Mouse (Mus musculus) R1 (cell line): Measurements from ENCODE around the gene Gm17660.

Source experiments
- DNase-seq: peaks from one replicate; pipeline ENCODE4 v3.0.0-alpha.2; 2018; ENCODE audit warnings: low read depth, low spot score

Gene Gm17660

DNA sequence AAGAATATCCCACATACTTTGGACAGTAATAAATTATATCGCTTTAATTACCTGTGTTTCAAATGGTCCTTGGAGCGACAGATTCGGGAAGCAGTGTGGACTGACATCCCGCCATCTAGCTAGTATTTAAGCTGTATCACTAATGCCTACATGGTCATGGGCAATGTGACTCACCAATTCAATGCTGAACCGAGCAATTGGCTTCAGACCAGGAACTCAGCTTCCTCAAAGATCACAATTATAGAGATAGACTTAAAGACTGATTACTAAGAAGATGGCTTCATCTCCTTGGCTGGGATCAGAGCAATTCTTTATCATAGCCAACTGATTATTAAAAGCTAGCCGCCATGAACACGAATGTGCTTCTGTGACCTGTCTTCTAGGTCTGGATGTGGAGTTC, at the start of gene Gm17660:
Gm17660 (minus strand) TSS at position 101 of the 400 bp plus-strand sequence.
- no peak for DNase-seq

DNA sequence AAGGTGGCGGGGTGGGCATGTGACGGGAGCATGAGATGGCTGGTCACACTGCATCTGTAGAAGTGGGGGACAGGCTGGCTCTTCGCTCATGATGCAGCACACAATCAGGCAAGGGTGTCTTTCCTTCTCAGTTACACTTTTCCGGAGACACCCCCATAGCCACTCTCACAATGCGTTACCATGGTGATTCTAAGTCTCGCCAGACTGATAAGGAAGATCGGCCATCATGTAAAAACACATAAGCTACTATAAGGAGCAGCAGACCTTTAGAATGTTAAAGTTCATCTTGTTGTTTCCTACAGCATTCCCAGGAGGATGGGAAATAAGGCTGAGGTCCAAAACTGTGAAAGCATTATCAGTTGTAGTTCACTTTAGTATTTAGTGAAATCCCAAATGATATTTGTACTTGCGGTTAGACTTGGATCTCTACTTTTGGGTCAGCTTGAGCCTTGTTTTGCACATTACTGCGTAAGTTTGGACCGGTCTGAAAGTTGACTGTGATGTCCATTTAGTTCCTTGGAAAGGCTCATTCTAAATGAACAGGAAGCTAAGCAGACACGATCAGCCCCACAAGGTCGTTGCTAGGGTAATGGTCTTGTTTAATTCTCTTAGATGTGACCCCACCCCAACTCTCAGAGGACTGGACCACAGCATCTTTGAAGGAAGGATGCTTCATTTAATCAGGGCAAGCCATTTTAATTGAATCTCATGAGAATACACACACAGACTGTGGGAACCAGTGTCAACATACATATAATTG, 49.3 kb upstream of the Gm17660 start:
- peak; percentile 16 for DNase-seq

DNA sequence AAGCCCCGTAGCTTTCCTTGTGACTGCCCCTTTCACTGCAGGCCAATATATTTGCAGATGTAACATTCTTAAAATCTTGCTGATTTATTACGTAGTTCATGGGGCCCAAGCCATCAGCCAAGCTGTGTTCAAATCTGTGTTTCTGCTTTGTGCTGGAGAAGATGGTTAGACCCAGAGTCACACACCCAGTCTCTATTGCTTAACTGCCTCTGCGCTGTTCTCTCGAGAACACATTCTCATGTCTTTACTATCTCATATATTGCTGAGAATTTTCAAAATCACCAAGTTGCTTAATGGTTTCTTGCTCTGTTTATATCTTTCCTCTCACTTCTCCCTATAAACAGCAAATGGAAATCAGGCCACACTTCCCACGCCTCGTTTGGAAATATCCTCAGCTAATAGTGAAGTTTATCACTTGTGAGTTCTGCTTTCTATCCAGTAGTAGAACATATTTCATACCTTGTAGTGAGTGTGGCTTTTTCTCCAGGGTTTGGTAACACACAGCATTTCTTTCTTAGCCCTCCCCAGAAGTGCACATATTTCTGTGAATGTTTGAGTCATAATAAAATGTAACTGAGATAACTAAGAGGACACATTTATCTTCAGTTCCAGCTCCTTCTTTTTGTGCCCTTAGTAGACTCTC, 46.7 kb upstream of the Gm17660 start:
- no peak for DNase-seq

DNA sequence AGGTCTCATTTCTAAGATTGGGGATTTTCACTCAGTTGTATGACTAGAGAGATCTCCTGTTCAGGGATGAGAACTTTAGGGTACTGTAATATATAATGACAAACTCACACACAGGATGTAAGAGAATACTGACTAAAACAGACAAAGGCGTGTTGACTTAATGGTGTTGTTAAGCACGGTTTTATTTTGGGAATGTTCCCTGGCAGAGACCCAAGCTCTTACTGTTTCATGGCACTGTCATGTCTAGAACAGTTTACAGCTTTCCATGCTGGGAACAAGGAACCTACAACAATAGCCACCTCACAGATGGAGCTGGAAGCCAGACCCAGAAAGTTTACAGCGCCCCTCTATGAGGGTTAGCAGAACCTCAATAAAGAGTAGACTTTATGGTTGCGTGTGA, 38.5 kb upstream of the Gm17660 start:
- no peak for DNase-seq

DNA sequence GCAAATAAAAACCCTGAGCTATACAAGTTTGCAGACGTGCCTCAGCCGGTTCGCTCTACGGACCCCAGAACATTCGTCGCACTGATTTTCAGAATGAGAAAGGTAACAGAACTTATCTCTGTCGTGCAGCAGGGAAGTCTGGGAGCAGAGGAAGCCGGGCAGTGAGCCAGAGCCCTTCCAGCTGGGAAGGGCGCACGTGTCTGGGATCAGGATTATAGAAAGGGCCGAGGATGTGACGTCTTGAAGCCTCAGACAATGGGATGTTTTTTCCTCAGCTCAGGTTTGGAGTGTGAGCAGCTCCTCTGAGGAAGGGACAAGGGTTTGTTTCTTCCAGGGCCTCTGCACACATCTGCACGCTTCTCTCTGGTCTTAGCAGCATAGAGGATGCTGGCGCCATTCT, 37.7 kb upstream of the Gm17660 start:
- DNase-seq = peak; percentile 50

DNA sequence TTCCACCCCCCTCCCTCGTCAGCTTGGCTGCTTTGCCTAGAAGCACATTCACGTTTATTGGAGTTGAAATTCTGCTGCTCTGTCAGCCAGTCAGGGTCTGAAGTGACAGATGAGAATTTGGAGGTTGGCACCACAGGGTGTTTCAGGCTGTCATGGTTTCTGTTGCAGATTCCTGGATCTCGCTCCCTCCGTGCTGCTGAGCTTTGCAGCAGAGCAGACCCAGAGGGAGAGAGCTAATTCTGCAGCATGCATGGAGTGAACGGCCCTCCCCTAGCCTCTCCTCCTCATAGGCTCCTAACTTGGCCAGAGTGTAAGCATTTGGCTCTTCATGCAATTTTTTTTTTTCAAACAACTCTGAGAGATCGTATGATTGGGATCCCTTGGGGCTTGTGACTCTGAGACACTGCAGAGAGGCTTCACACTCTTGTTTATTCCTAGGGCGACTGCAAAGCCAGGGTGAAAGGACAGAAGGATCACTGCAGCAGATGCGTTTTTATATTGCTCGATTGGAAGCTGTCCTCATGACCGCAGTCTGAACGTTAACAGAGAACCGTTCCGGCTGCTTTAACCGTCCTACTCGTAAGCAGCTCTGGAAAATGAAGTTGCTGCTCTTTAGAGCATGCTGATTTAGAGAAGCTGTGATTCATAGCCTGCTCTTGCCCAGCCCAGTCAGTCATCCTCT, 36.2 kb upstream of the Gm17660 start, which contains the start of gene Sparcl1:
Sparcl1 (minus strand) TSS at position 243 of the 682 bp plus-strand sequence.
- no peak for DNase-seq

DNA sequence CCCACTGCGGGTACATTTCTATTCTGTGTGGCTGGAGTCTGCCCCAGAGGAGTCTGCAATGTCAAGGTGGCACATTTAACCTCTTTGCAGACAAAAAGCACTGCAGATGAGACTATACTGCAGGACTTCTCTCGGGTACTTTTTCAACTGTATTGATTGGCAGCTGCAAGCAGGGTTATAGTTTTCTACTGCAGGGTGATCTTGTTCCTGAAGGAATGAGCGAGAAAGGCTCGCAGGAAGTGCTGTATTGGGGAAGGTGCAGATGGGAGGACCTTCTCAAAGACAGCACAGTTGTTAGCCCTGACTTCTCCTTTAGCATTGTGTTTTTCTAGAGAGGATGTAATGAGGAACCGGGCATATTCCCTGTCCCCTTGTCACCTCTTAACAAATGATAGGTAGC, 35.1 kb upstream of the Gm17660 start:
- no peak for DNase-seq

DNA sequence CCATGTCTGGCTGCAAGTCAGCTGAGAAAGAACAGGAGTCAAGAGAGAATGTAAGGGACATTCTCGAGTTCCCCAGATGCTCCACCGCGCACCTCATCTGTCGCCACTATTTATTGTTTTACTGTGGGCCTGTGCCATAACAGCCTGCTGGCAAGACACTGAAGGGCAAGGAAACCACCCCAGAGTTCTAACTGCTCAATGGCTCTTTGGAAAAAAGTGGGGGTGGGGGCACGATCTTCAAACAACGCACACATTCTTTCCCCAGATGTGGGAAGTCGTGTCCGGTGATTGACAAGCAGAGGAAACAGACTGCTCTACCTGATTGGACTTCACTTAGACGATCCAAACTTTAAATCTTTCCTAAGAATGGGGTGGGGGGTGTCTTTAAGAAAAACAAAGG, 34.6 kb upstream of the Gm17660 start:
- DNase-seq = peak; percentile 68

DNA sequence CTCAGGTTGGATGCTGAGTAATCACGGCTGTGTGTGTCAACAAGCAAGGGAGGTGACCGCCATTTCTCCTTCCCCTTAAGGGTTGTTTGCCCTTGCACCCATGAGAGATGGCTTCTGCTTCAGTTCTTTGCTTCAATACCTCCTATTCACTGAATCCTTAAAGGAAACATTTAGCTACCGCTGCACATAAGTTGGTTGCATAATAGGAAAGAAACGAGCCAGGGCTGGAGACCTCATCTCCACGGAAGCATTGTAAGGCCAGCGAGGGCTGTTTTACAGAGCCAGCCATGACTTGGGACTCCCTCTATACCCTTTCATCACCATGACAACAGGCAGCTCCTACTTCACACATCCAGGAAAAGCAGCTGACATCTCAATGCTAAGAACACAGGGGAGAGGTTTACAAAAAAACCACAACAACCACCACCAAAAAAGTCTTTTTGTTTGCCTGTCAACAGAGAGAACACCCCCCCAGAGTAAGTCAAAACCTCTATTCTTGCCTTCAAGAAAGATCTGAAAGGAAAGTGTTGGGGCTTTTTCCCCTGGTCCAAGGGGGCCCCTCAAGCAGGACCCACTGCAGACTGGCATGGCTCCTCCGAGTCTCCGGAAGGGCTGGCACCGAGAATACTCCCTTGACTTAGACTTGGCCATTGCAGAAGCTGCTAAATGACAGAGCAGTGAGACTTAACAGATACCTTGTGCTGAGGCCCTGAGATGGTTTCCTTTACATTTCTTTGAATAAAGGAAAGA, 32.9 kb upstream of the Gm17660 start:
- peak; percentile 87 for DNase-seq

DNA sequence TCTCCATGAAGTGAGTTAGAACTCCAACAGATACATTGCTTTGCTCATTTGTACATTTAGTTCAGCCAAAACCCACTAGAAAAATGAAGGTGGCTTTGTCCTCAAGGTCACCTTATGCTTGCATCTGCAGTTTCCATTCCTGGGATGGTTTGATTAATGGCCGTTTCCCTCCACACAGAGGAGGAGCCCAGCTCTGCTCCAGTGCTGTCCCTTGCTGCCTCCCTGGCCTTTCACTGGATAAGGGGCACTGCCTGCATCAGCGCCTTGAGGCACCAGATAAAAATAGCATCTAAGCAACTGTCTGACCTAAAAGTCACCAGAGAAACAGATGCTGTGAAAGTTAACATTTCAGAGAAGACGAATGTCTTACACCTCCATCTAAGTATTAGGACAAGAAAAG, 32.1 kb upstream of the Gm17660 start:
- DNase-seq = peak; percentile 73

DNA sequence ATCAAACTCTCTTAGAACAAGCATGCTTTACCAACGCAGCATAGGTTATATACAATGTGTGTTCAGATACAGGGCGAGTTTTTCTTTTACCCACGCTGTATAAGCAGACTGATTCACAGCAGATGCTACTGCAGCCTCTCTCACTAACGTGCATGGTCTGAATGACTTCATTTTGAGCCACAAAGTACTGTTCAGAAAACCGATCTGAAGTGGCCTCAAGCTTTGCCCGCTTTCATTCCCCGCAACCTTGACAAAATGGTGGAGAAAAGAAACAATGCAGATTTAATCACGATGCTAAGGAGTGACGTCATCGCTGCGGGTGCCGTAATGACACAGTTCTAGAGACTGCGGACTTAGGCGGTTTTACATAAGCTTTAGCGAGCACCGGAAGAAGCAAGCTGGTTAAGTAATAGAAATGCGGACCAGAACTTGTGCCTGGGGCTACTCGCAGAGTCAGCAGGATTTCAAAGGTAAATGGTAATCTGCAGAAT, 31.5 kb upstream of the Gm17660 start:
- DNase-seq = peak; percentile 98

DNA sequence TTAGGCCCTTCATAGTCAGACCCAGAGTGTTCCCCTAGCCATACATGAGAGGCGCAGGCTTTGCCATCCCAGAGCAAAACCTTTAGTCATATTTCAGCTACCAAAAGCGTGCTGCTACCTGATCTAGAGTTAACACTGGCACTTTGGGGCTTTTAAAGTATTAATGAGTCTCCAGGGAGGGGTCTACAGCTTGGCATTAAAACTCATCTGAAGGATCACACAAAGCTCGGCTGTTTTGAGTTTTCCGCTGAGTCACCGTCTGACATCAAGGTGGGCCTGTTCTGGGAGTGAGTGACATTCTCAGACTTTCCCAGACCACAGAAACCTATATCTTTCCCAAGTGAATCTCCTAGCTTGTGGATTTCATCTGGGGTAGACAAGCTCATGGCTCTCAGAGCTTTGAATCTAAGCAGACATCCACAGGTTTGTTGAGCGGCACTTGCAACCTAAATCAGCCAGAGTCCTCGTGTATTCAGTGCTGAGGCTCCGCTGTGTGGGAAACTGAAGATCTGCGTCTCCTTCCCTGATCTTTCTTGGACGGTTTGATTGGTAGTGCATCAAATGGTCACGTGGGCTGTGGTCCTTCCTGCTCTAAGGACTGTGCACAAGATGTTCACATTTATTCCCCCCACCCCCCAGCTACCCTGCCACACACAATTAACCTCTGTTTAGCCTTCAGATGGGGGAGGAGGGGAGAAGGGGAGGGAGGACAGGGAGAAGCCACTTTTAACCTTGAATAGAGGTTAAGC, 30.9 kb upstream of the Gm17660 start:
- DNase-seq = peak; percentile 87

DNA sequence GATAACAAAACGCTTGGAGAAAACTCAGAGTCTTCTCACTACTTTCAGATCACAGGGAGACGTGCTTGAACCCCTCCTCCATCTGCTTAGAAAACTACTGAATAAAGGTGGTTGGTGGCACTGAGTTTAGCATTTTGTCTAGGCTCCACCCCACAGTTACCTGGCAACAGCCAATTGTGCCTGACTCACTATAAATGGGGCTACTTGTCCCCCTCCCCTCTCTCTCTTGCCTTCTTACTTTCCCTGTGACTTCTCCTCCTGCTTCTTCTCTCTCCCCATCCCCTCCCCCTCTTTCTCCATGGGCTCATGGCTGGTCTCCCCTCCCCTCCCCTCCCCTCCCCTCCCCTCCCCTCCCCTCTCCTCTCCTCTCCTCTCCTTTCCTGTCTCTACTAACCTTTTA, 26.7 kb upstream of the Gm17660 start:
- DNase-seq = peak; percentile 86

DNA sequence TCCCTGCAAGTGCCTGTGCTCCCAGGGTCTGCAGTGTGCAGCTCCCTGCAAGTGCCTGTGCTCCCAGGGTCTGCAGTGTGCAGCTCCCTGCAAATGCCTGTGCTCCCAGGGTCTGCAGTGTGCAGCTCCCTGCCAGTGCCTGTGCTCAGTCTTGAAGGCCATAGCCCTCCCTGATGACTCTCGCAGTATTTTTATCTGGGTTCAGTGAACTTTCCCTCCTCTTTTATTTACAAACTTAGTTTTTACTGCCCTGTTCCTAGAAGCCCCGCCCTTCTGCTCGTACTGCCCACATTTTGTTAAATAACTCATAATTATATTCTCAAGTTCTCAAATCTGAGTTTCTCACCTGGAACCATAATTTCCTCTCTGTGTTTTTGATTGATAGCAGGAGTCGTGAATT, 25.8 kb upstream of the Gm17660 start:
- DNase-seq = no peak

DNA sequence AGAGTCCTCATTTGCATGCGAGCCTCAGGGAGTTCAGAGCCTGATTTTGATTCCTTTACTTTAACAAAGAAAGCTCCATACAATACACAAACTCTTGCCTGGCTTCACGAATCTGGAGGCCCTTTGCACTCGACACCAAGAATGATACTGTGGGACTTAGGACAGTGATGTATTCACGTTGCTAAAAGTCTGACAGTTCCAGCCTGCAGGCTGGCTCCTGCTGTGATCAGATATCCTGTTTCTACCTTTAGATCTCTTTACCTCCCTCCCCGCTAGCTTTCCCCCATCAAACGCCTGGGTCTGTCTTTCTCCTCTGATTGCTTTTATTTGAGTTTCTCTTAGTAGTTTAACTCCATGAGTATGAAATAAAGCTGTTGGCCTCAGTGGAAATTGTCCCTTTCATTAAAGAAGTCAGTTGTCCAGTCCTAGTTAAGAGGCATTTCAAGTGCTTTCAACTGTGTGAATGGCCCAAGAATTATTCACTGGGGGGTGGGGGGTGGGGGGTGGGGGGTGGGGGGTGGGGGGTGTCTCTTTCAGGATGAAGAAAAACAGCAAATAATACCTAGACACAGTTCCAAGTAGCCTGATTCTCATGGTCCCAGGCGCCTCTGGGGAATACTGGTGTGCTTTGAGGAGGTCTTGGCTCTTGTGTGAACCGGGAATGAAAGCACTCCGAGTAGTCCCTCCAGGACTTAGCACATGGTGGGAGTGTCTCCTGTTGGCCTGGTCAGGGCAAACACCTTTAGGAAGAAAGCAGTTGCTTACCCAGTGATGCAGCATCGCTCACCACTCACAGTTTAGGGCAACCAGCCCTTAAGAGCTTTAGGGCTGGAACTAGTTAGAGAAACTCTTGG, 24.5 kb upstream of the Gm17660 start:
- no peak for DNase-seq

DNA sequence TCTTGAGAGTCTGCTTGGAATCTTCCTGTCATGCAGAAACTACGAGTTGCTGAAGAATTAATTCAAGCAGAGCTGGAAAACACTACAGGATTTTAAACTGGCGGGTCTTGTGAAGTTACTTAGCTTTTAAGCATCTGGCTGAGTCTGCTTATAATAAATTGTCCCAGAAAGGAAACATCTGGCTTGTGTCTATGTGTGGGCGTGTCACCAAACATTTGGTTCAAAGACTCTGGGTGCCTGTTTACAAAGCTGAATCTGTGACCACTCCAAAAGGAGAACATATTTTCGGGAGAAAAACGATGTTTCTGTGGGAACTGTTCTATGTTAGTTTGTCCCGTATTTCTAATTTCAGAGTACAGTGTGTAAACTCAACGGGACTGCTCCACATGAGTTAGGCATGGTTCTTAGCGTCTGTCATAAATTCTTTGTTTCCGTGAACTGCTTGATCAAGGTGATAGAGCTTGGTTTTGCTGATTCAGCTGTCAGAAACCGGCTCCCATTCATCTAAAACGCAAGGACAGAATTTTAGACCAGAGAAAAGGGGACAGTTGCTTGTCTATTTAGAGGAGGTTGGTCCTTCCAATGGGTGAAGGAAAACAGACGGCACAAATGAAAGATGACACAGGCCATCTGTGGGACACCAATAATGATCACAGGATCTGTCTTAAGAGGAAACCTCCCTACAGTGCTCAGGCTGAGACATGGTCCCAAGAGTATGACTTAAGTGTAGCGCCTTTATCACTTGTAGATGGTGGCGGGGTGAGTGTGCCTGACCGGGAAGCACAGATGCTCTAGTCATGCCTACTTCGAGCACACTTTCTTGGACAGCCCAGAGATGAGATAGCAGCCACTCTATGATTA, 18.9 kb upstream of the Gm17660 start:
- DNase-seq = no peak

DNA sequence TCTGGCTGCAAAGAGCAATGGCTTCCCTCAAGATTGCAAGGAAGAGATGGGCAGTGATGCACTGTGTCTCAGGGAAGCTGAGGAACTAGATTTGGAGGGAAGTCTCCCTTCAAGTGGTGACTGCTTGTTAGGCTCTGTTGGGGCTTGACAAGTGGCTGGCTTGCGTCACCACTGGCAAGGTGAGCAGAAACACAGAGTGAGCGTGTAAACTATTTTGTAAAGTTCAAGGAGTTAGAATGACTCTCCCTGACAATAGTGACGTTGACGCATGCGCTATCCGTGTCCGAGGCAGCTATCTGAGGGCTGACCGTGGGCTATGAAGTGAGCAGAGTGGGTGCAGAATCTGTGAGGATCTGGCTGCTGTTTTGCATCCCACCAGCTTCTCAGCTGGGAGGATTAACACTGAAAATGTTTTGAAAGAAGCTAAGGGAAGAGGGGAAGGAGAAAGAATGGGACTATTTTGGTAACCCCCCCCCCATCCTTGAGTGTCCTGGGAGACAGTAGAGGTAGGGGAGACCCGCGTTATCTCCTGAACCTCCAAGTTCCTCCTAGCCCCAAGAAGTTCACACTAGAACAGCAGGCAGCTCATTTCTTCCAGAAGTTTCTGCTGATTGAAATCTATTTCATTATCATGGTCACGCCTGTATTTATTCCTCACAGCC, 18.1 kb upstream of the Gm17660 start:
- DNase-seq = no peak

DNA sequence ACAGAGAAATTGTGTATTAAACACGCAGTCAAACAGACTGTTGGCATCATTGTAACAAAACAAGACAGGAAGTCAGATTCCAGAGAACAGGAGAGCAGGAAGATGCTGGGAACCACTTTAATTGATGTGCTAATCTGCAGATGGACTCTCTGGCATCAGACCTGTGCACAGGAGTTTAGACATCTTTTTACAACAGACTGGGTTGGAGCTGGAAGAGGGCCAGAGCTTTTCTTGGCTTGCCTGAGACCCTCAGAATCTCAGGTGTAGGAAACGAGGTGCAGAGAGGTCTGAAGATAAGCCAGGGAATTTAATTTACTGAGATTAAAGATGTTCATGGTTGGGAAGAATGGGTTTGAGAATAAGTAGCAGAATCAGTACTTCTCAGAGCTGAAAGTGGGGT, 12.3 kb upstream of the Gm17660 start:
- DNase-seq = no peak

DNA sequence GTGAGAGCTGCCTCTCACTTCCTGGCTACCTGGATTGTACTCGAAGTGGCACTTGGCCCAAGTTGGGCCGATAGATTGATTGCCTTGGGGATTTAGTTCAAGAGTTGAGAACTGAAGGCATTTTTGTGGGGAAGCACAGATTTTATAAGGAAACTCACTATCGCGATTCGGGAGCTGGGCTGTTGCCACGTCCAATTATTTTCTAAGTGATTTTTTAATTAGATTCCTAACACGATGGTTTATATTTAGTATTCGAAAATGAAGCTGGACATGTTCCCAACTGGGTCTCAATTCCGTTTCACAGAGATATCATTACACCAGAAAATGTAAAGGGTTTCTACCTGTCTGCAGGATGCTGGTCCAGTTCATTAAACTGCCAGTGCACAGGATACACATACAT, 8.0 kb upstream of the Gm17660 start:
- no peak for DNase-seq
